Mouse (Mus musculus) heart, embryonic 15.5 days (tissue): ENCODE data around the gene Prmt8. TPM values are rescaled to one million over a fixed set of nuclear protein-coding genes. Genes with fewer than 3 reads are reported as not detected.

ENCODE experiments used
- ATAC-seq: fragments of 200-750 bp; cut with Nextera tagmentation; replicated peaks from 2 replicates; pipeline ENCODE4 v1.8.0; 2017; ENCODE audit warnings: low read depth, moderate TSS enrichment; ENCODE audit not compliant: insufficient number of reproducible peaks, insufficient read depth, low FRiP score
- H3K27ac ChIP-seq: fragments of 300-500 bp; sonication (generic); 2 replicates; pipeline ENCODE4 v1.5.1; 2015; ENCODE audit warnings: mild to moderate bottlenecking, inconsistent platforms
- H3K27me3 ChIP-seq: fragments of 300-500 bp; sonication (generic); 2 replicates; pipeline ENCODE4 v1.6.1; 2015; ENCODE audit warnings: inconsistent platforms
- H3K36me3 ChIP-seq: fragments of 300-500 bp; sonication (generic); 2 replicates; pipeline ENCODE4 v1.6.1; 2015; ENCODE audit warnings: mild to moderate bottlenecking, inconsistent platforms
- H3K4me1 ChIP-seq: fragments of 300-500 bp; sonication (generic); replicated peaks from 2 replicates; pipeline ENCODE4 v1.6.1; 2015; ENCODE audit warnings: inconsistent platforms
- H3K4me2 ChIP-seq: fragments of 300-500 bp; sonication (generic); 2 replicates; pipeline ENCODE4 v1.6.1; 2015; ENCODE audit warnings: inconsistent platforms, mild to moderate bottlenecking, moderate library complexity
- H3K4me3 ChIP-seq: fragments of 300-500 bp; sonication (generic); 2 replicates; pipeline ENCODE4 v1.5.1; 2015; ENCODE audit warnings: mild to moderate bottlenecking, inconsistent platforms
- H3K9ac ChIP-seq: fragments of 300-500 bp; sonication (generic); 2 replicates; pipeline ENCODE4 v1.6.1; 2015; ENCODE audit warnings: mild to moderate bottlenecking, inconsistent platforms
- H3K9me3 ChIP-seq: fragments of 300-500 bp; sonication (generic); replicated peaks from 2 replicates; pipeline ENCODE4 v1.6.1; 2016; ENCODE audit warnings: inconsistent platforms
- WGBS: fragments of 180-500 bp; shearing (Covaris S2); methylation state at CpG from one replicate; pipeline ENCODE4 v1.1.7; 2015; ENCODE audit warnings: mixed read lengths; 5-methylcytosine and 5-hydroxymethylcytosine counted together
- polyA plus RNA-seq: library from polyadenylated mRNA; unstranded; fragments of >200 nt; fragmentation: Nextera tagmentation; extraction: Ambion mirVana; gene quantifications from 2 replicates; pipeline ENCODE4 v1.2.1, GENCODE M21; 2015

Prmt8 gene
- polyA plus RNA-seq, 1 experiment from 2014 or later = 0.10 TPM

DNA sequence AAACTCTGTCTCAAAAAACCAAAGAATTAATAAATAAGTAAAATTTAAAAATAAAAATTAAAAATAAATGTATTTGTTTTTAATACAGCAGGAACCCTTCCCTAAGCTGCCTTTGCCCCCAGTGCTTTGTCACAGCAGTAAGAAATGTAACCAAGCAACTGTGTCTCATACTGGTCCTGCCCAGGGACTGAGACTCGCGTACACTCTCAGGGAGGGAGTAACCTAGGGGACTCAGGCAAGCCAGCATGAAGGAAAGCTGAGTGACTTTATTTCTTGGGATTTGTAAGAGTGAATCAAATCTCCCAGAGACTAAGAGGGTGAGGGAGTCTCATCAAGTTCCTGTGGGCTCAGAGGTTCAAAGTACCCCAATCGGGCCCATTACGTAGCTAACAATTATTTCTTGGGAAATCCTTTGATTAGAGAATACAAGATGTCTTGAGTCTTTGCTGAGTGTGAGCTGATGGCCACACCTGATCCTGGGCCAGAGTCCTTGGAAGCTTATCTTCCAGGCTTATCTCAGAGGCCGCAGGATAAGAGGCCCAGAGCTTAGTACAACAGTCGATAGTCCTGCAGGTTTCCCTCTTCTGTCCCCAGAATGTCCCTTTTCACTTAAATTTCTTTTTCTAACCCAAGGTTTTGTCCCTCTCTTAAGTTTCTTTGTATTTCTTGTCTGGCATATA is 82.0 kb downstream of the Prmt8 start:
- Histone ChIP-seq H3K4me3 (no peak overlapping the region), H3K36me3 (no peaks in the 10 kb centered on the region), H3K4me2 (no peak overlapping the region), H3K27ac (no peak overlapping the region), H3K4me1 (no peaks in the 10 kb centered on the region), H3K27me3 (no peaks in the 10 kb centered on the region), H3K9ac (no peak overlapping the region), H3K9me3 (no peaks in the 10 kb centered on the region)
- 59% methylated on average over 6 of the region's 6 CpGs for WGBS
- no peak for ATAC-seq

DNA sequence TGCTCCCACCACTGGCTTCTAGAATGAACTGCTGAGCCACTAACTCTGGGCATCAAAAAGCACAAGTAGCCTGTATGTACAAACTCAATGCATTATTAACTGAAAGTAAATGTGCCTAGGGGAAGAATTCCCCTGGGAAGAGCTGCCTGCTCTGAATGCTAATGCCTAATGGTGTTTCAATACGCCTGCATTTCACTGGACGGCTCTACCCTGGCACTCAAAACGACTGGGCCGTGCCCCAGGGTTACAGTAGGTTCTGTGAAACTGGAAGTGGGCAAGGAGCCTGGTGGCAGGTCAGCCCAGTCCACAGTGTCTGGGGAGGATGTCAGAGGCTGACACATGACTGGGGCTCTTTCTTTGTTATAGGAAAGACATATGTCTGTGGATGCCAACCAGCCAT is 84.3 kb downstream of the Prmt8 start:
- no peaks in the 10 kb centered on the region for H3K27me3 ChIP-seq
- H3K4me3 ChIP-seq = no peak overlapping the region
- H3K9ac ChIP-seq = no peak overlapping the region
- no peak for ATAC-seq
- H3K9me3 ChIP-seq = no peaks in the 10 kb centered on the region
- no peaks in the 10 kb centered on the region for H3K36me3 ChIP-seq
- H3K27ac ChIP-seq = no peak overlapping the region
- WGBS = 76% methylated on average over 4 of the region's 4 CpGs
- H3K4me2 ChIP-seq = no peak overlapping the region
- no peaks in the 10 kb centered on the region for H3K4me1 ChIP-seq

GRCm38 (mm10) chr6:127683561-127683960 is 85.7 kb downstream of the Prmt8 start:
- no peaks in the 10 kb centered on the region for H3K9me3 ChIP-seq
- ATAC-seq = no peak
- WGBS = 30% methylated on average over 8 of the region's 8 CpGs

DNA sequence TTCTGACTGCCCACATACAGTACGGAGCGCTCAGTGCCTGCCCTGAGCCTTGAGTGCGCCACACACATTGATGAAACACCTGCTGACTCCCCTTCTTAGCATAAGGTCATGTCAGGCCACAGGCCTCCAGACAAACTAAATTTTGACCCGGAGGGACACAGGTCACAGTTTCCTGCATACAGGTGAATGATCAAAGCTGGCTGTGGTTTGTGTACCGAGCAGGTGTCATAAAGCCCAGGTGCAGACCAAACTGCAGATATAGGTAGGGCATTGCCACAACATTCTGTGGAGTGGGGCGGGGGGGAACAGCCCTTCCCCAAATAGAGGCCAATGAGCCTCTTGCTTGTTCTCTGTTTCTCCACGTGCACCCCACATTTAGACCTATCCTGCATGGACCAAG is 88.5 kb downstream of the Prmt8 start:
- peaks cover 6% of the 10 kb centered on the region; the same call in 1 of the 2 replicates for H3K27me3 ChIP-seq
- WGBS = 85% methylated on average over 7 of the region's 7 CpGs
- H3K9me3 ChIP-seq = no peaks in the 10 kb centered on the region

More at GRCm38 (mm10) chr6:127683561-127683960, 85.7 kb downstream of the Prmt8 start:
- Histone ChIP-seq H3K9ac (no peak overlapping the region), H3K27ac (no peak overlapping the region), H3K4me2 (no peak overlapping the region), H3K4me1 (no peaks in the 10 kb centered on the region), H3K4me3 (no peak overlapping the region), H3K27me3 (0 out of 2 replicates have a peak, but pooled peaks cover 3% of the 10 kb centered on the region), H3K36me3 (no peaks in the 10 kb centered on the region)

GRCm38 (mm10) chr6:127678998-127679397 is 90.3 kb downstream of the Prmt8 start:
- ATAC-seq = no peak
- Histone ChIP-seq H3K4me3 (no peak overlapping the region), H3K9ac (no peak overlapping the region), H3K4me2 (no peak overlapping the region), H3K27ac (no peak overlapping the region), H3K27me3 (peaks cover 6% of the 10 kb centered on the region; the same call in 1 of the 2 replicates), H3K9me3 (no peaks in the 10 kb centered on the region), H3K36me3 (no peaks in the 10 kb centered on the region), H3K4me1 (no peaks in the 10 kb centered on the region)
- 69% methylated on average over 3 of the region's 3 CpGs for WGBS

More for the DNA sequence above, 88.5 kb downstream of the Prmt8 start:
- no peak for ATAC-seq
- Histone ChIP-seq H3K4me3 (no peak overlapping the region), H3K9ac (no peak overlapping the region), H3K27ac (no peak overlapping the region), H3K4me1 (no peaks in the 10 kb centered on the region), H3K4me2 (no peak overlapping the region), H3K36me3 (no peaks in the 10 kb centered on the region)

- Histone ChIP-seq H3K27ac (no peak overlapping the region), H3K27me3 (peaks cover 6% of the 10 kb centered on the region; the same call in 1 of the 2 replicates), H3K4me1 (no peaks in the 10 kb centered on the region), H3K9me3 (no peaks in the 10 kb centered on the region), H3K4me3 (no peak overlapping the region), H3K36me3 (no peaks in the 10 kb centered on the region), H3K4me2 (no peak overlapping the region), H3K9ac (no peak overlapping the region)
- no peak for ATAC-seq
- WGBS = 61% methylated on average over 9 of the region's 9 CpGs
Observed at GRCm38 (mm10) chr6:127678320-127678719, 91.0 kb downstream of the Prmt8 start.

- no peak for ATAC-seq
- peaks cover 6% of the 10 kb centered on the region; the same call in 1 of the 2 replicates for H3K27me3 ChIP-seq
- H3K27ac ChIP-seq = no peak overlapping the region
- H3K36me3 ChIP-seq = no peaks in the 10 kb centered on the region
- H3K9ac ChIP-seq = no peak overlapping the region
- WGBS = 83% methylated on average over 11 of the region's 11 CpGs
- H3K4me3 ChIP-seq = no peak overlapping the region
- no peak overlapping the region for H3K4me2 ChIP-seq
- no peaks in the 10 kb centered on the region for H3K4me1 ChIP-seq
- no peaks in the 10 kb centered on the region for H3K9me3 ChIP-seq
Observed at GRCm38 (mm10) chr6:127676866-127677265, 92.4 kb downstream of the Prmt8 start.

GRCm38 (mm10) chr6:127672071-127672470 is 97.2 kb downstream of the Prmt8 start:
- Histone ChIP-seq H3K27ac (no peak overlapping the region), H3K9me3 (no peaks in the 10 kb centered on the region), H3K9ac (no peak overlapping the region), H3K36me3 (no peaks in the 10 kb centered on the region), H3K4me3 (no peak overlapping the region), H3K27me3 (peaks cover 3% of the 10 kb centered on the region; the same call in 1 of the 2 replicates), H3K4me2 (no peak overlapping the region), H3K4me1 (no peaks in the 10 kb centered on the region)
- WGBS = 53% methylated on average over 7 of the region's 7 CpGs
- no peak for ATAC-seq

DNA sequence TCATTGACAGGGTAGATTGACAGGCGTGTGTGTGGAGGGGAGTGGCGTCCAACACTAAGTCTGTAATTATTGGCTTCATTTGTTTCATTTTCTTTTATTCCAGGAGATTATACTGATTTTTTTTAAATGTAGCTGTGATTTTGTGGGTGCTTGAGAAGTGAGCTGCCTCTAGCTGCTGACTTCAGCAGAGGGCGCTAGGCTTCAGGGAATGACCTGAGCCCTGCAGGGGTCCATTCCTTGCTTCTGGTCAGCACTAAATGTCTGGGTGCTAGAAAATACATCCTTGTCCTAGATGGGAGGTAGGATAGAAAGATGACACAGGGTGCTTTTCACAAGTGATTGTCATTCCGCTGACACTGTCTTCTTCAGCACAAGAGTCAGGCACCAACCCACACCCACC is 99.2 kb downstream of the Prmt8 start:
- H3K9me3 ChIP-seq = no peaks in the 10 kb centered on the region
- H3K4me2 ChIP-seq = no peak overlapping the region
- no peaks in the 10 kb centered on the region for H3K4me1 ChIP-seq
- no peak for ATAC-seq
- 95% methylated on average over 4 of the region's 4 CpGs for WGBS
- H3K27me3 ChIP-seq = no peaks in the 10 kb centered on the region
- H3K4me3 ChIP-seq = no peak overlapping the region
- H3K36me3 ChIP-seq = no peaks in the 10 kb centered on the region
- no peak overlapping the region for H3K9ac ChIP-seq
- no peak overlapping the region for H3K27ac ChIP-seq

- Histone ChIP-seq H3K4me3 (no peak overlapping the region), H3K4me2 (no peak overlapping the region), H3K4me1 (no peaks in the 10 kb centered on the region), H3K27me3 (no peaks in the 10 kb centered on the region), H3K9me3 (no peaks in the 10 kb centered on the region), H3K9ac (no peak overlapping the region), H3K36me3 (no peaks in the 10 kb centered on the region), H3K27ac (no peak overlapping the region)
- WGBS = 75% methylated on average over 4 of the region's 4 CpGs
- ATAC-seq = no peak
Observed at GRCm38 (mm10) chr6:127669313-127669712, 100.0 kb downstream of the Prmt8 start.

DNA sequence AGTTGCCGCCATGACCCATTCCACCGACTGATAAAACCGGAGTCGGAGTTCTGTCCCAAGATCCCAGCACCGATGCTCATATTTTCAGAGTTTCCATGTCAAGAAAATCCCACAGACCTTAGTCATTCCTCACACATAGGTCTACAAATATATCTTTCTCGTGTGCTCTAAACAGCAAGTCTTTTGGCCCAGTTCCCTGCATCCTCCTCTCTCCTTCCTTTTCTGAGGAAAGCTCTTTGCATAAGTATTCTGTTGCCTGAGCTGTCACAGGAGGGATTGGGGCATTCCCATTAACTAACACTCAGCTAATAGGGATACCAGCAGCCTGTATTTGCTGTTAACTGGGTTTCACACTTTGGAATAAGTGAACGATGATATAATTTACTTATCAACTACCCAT is 106.0 kb downstream of the Prmt8 start:
- Histone ChIP-seq H3K27me3 (no peaks in the 10 kb centered on the region), H3K4me3 (no peak overlapping the region), H3K4me2 (no peak overlapping the region), H3K36me3 (no peaks in the 10 kb centered on the region), H3K9ac (no peak overlapping the region), H3K9me3 (no peaks in the 10 kb centered on the region), H3K4me1 (peaks cover 4% of the 10 kb centered on the region; the same call in 1 of the 2 replicates), H3K27ac (no peak overlapping the region)
- ATAC-seq = no peak
- WGBS = 49% methylated on average over 7 of the region's 7 CpGs

DNA sequence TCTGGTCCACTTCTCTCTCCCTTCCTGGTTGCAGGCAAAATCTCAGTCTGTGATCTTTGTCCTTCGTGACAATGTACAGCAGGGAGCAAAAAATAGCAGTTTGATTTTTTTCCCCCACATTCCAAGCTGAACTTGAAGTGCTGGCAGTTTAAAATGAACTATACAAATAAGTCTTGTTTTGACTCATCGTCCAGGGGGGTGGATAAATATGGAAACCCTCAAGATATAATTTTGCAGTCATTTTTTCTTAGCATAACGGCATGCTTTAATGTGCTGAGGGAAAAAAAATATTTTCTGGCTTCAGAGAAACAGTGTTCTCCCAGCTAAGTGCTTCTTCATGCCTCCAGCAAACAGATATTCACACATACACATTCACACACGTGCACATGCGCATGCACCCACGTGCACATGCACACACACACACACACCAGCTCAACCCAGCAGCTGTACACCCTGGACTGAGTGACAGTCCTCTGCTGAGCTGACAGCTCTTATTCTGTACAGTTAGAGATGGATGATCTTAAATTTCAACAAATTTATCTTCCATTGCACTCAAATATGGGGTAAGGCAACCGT is 107.5 kb downstream of the Prmt8 start:
- 70% methylated on average over 7 of the region's 7 CpGs for WGBS
- H3K4me3 ChIP-seq = no peak overlapping the region
- H3K27ac ChIP-seq = no peak overlapping the region
- H3K9ac ChIP-seq = no peak overlapping the region
- H3K36me3 ChIP-seq = no peaks in the 10 kb centered on the region
- peaks cover 4% of the 10 kb centered on the region; the same call in 1 of the 2 replicates for H3K4me1 ChIP-seq
- H3K27me3 ChIP-seq = no peaks in the 10 kb centered on the region
- H3K4me2 ChIP-seq = no peak overlapping the region
- no peak for ATAC-seq
- no peaks in the 10 kb centered on the region for H3K9me3 ChIP-seq
